Mouse (Mus musculus) megakaryocyte-erythroid progenitor cell, adult 5-6 weeks (primary cell): ENCODE data around the gene Mbl2. TPM values are rescaled to one million over a fixed set of nuclear protein-coding genes. Genes with fewer than 3 reads are reported as not detected.
"Not testable (repeated sequence)": the region's sequence is repeated elsewhere in the genome, so short reads cannot be mapped to it uniquely, and the experiment has no call there.

Source experiments
- ATAC-seq: replicated peaks from 2 replicates; pipeline ENCODE4 v1.8.0; 2016; ENCODE audit warnings: mild to moderate bottlenecking, inconsistent platforms; ENCODE audit not compliant: severe bottlenecking, poor library complexity, low FRiP score, low TSS enrichment
- total RNA-seq, 2 experiments: library from RNA; stranded (forward) in 1 of 2; stranded (reverse) in 1 of 2; fragments of 200-1000, 215-1000 nt in 1 of 2; fragments of >200 nt in 1 of 2; fragmentation: Nextera tagmentation in 1 of 2; gene quantifications; 2 replicates each; pipeline ENCODE4 v1.2.3; 2014 to 2017

Gene Mbl2
- total RNA-seq (2014; fragmentation: Nextera tagmentation) = not detected in 2 replicates
- total RNA-seq (2017) = not detected in 2 replicates

DNA sequence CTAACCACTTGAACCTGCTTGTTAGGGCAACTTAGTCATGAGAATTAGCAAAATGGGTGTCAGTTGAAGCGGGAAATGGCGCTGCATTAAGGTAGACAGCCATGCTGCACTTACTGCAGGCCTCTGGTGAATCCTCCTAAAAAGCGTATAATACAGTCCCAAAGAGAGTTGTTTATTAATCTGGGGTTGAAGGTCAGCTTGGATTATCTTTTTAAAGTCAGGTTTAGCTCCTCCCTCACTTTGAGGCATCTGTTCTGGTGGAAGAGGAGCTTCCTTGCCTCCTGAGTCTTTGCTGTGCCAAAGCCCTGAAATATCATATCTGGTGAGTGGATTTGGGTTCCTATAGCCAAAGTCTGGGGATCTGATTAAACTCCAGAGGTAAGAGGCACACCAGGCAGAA, at the start of gene Mbl2:
Gene Mbl2 (plus strand): TSS at position 252 of the 400 bp plus-strand sequence.
- no peak for ATAC-seq

DNA sequence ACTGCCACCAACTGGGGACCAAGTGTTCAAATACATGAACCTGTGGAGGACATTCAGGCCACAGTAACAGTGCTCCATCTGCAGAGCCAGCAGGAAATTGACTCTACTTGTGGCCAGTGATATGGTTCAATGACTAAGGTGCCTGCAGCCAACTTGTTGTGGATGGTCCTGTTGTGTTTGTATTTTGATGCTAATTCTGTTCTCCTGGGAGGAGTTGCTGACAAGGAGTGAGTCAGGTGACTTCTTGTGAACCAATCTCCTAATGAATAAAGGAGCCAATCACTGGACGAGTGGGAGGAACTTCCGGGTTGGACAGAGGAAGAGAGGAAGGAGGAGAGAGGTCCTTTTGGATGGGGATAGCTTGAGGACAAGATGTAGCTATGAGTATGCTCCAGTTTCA, 47.2 kb upstream of the Mbl2 start:
- no peak for ATAC-seq

DNA sequence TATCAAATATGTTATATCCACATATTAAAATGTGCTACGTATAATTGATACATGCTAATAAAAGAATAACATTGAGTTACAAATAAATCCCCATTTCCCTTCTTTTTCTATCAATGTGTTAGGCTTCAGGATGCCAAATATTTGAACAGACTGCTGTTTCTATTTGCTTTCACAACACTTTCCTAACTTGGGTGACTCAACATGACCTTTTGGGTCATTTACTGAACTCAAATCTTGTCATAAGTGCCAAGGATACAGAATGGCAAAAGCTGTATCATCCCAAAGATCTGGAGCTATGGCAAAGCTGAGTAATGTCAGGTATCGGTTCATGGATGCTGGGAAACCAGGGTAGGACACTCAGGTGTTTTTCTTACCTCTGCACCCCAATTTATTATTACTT, 45.5 kb upstream of the Mbl2 start:
- no peak for ATAC-seq

DNA sequence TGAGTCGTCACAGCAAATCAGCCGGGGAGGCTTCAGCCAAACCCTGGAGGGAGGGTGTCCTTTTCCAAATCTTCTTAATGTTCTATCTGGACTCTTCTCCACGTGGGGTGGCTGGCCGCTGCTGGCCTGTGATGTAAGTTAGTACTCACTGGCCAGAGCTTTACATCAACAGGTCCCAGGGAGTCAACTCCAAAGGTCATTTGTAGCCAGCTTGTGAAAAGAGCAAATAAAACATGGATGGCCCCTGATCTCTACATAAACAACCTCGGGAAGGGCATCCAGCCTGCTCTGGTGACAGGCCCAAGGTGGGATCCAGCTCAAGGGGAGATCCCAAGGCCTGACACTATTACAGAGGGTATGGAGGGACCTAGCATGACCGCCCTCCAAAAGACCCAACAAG, 37.7 kb upstream of the Mbl2 start:
- ATAC-seq = no peak

DNA sequence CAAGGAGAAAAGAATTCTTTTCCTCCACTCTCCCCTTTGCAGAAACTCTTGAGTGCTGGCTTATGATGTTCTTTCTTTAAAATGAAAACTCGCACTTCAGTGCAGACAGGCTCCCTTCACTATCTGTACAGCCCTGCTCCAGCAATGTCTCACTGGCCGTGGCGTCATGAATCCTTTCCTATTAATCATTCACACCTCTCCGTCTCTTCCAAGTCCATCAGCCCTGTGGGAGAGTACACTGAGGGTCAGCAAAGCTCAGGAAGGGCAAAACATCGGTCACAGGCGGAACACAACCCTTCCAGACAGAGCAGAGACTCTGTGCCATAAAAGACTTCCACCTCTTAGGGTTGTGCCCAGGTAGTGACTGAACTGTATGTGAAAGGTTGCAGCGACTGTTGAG, 30.6 kb upstream of the Mbl2 start:
- ATAC-seq = no peak

DNA sequence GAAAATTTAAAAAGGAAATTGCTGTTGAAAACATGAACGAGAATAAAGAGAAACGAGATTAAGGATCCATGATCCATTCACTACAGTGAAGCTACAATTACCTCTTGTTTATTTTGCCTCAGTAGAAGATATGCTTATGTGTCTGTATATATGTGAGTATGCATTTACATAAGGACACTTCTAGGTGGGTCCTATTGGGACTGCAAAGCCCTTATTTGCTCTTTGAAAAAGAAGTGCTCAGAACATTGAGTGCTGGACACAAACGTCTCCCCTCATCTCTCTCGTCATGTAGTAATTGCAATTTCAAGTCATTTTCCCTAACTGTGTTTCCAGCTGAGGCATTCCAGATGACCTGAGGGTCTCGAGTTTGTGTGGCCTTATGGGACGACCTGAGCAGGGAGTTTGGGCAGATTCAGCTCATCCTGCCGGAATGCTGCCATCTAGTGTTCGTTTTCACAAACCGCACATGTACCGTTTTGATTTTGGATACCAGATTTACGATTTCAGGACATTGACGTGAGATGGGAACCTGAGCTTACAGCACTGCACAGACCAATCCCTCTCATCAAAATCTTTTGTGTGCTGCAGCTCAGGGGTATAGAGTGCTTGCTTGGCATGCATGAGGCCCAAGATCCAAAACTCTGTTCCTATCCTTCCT, 27.5 kb upstream of the Mbl2 start:
- peak; percentile 63 for ATAC-seq

- ATAC-seq = no peak
These were observed 26.9 kb upstream of the Mbl2 start for GRCm38 (mm10) chr19:30205874-30206273.

- no peak for ATAC-seq
These were observed 25.8 kb upstream of the Mbl2 start for GRCm38 (mm10) chr19:30206981-30207380.

DNA sequence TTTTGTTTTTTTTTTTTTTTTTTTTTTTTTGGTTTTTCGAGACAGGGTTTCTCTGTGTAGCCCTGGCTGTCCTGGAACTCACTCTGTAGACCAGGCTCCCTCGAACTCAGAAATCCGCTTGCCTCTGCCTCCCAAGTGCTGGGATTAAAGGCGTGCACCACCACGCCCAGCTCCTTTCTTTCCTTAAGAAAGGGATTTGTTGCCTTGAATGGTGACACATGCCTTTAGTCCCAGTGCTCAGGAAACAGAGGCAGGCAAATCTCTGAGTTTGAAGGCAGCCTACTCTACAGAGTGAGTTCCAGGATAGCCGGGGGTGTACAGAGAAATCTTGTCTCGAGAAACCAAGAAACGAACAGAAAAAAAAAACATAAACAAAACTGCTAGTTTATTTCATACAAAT, 23.7 kb upstream of the Mbl2 start:
- not testable (repeated sequence) for ATAC-seq

DNA sequence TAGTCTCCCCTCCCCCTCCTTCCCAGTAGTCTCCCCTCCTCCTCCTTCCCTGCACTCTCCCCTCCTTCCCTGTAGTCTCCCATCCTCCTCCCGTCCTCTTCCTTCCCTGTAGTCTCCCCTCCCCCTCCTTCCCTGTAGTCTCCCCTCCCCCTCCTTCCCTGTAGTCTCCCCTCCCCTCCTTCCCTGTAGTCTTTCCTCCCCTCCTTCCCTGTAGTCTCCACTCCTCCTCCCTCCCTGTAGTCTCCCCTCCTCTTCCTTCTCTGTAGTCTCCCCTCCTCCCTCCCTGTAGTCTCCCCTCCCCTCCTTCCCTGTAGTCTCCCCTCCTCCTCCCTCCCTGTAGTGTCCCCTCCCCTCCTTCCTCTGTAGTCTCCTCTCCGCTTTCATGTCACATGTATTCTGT, 18.7 kb upstream of the Mbl2 start:
- no peak for ATAC-seq

DNA sequence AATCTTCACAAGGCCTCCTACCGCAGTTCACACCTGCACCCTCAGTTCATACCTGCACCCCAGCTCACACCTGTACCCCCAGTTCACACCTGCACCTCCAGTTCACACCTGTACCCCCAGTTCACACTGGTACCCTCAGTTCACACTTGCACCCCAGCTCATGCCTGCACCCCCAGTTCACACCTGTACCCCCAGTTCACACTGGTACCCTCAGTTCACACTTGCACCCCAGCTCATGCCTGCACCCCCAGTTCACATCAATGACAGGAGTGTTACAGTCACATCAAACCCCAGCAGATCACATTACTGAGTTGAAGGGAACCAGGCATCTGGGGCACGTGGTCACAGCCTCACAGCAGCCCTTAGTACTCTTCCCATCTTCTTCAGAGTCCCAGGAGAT, 17.0 kb upstream of the Mbl2 start:
- not testable (repeated sequence) for ATAC-seq

DNA sequence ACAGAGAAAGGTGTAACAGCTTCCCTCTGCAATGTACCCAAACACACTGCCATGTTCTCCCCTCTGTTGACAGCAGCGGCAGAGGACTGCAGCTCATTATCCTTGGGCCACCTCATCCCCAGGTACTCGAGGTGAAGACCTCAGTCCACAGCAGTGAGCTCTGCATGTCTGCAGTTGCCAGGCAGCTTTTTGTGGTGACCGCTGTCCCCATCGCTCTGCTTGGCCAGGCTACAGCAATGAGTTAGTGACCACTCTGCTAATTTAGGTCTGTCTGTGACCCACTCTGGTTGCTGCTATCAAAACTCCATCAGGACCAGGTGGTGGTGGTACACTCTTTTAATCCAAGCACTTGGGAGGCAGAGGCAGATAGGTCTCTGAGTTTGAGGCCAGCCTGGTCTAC, 16.6 kb upstream of the Mbl2 start:
- no peak for ATAC-seq

GRCm38 (mm10) chr19:30217335-30217734, 15.4 kb upstream of the Mbl2 start:
- ATAC-seq = peak; percentile 65; the same call in 1 of the 2 replicates

DNA sequence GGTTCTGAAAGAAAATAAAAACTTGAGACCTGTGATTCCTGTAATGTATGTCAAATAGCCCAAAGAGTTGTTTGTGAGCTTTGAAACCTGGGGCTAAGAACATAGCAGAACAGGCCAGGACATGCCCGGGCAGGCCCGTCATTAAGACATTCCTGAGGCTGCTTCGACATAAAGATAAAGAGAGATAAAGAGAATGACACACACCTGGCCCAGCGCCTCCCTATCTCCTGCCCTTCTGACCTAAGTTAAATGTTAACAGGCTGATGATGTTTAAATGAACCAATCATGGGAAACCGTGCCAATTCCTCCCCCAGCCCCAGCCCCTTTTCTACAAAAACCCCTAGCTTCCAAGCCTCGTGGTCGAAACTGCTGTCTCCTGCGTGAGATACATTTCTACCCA, 10.1 kb upstream of the Mbl2 start:
- ATAC-seq = not testable (repeated sequence)

- no peak for ATAC-seq
These were observed 3.3 kb upstream of the Mbl2 start for GRCm38 (mm10) chr19:30229477-30229876.

- ATAC-seq = no peak
These were observed 1.7 kb downstream of the Mbl2 start for GRCm38 (mm10) chr19:30234416-30234815.

- ATAC-seq = peak; percentile 59
These were observed 14.6 kb downstream of the Mbl2 start for GRCm38 (mm10) chr19:30247359-30247758.

DNA sequence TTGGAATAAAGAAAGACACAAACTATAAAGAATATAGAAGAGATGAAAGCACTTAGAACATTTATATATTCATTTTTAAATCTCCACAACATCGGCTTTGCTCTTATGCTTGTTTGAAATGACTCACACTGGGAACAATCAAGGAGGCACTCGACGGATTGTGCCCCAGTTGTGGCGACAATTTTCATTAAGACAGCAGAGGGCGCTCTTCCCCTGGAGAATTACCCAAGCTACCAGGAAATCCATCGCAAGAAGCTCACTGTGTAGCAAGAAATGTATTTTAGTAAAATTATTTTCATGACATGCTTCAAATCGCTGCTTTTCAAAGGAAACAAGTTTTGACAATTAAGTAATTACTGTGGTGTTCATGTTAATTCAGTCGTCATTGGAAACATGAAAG, 16.1 kb downstream of the Mbl2 start:
- ATAC-seq = 0 out of 2 replicates have a peak, but pooled peaks have one; percentile 57

DNA sequence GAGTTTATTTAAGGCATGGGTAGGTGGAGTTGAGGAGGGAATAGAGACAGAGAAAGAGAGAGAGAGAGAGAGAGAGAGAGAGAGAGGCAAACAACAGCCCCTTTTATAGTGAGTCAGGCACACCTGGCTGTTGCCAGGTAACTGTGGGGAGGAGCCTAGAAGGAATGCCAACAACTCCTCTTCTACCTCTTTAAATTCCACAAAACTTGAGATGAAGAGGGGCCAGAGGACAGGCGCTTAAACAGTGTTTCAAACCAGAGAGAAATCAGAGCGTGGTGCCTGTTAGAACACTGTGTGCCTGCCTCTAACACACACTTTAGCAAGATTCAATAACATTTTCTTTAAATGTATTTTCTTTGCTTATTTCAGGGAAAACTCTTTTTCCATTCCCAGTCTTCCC, 19.5 kb downstream of the Mbl2 start:
- ATAC-seq = no peak

GRCm38 (mm10) chr19:30256339-30256738, 23.6 kb downstream of the Mbl2 start:
- ATAC-seq = no peak

DNA sequence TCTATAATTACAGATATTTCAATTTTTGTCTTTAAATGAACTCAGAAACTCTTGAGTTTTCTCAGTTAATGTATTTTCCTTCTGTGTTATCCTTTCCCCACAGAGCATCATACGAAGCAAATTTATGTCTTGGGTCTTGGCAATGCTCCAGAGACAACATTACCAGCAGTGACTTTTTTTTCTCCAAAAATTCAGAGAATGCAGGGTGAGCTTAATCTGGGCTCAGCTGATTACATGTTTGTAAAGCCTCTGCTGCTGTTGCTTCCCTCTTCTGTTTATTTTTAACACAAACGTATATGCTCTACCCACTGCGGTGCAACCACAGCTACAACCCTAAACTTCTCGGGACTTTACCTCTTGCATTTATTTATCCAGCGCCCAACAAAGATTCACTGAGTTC, 48.4 kb downstream of the Mbl2 start:
- no peak for ATAC-seq
